Mouse (Mus musculus) thymus, adult 2 months (tissue): Measurements from ENCODE around the gene Vmn1r159. TPM values are rescaled to one million over a fixed set of nuclear protein-coding genes. Genes with fewer than 3 reads are reported as not detected.
"Not testable (repeated sequence)": the region's sequence is repeated elsewhere in the genome, so short reads cannot be mapped to it uniquely, and the experiment has no call there.

ENCODE experiments used
- DNase-seq: peaks from one replicate; pipeline ENCODE4 v3.0.0; 2021
- H3K27ac ChIP-seq: fragments of 200-500 bp; 2 replicates; pipeline ENCODE4 v1.5.1; 2012; ENCODE audit warnings: low read length, control low read depth; ENCODE audit not compliant: control insufficient read depth, insufficient read depth
- H3K27me3 ChIP-seq: fragments of 200-500 bp; 2 replicates; pipeline ENCODE4 v1.6.1; 2012; ENCODE audit warnings: mild to moderate bottlenecking, low read length, moderate library complexity, mixed read lengths; ENCODE audit not compliant: control insufficient read depth, insufficient read depth
- H3K36me3 ChIP-seq: fragments of 200-500 bp; 2 replicates; pipeline ENCODE4 v1.6.1; 2012; ENCODE audit warnings: mild to moderate bottlenecking, low read length, moderate library complexity; ENCODE audit not compliant: control insufficient read depth, insufficient read depth
- H3K4me1 ChIP-seq: fragments of 200-500 bp; replicated peaks from 2 replicates; pipeline ENCODE4 v1.6.1; 2012; ENCODE audit warnings: low read length; ENCODE audit not compliant: control insufficient read depth, insufficient read depth
- H3K4me3 ChIP-seq: fragments of 200-500 bp; 2 replicates; pipeline ENCODE4 v1.5.1; 2012; ENCODE audit warnings: mild to moderate bottlenecking, low read length, control low read depth, moderate library complexity; ENCODE audit not compliant: control insufficient read depth, insufficient read depth
- WGBS: fragments of 180-500 bp; shearing (Covaris S2); methylation state at CpG from one replicate; pipeline ENCODE4 v1.1.7; 2018; 5-methylcytosine and 5-hydroxymethylcytosine counted together
- polyA plus RNA-seq: library from polyadenylated mRNA; depleted of rRNA; stranded (reverse); fragments of >200 nt; gene quantifications from 2 replicates; pipeline ENCODE4 v1.2.3, GENCODE M21; 2012; rRNA removed

Gene Vmn1r159
- polyA plus RNA-seq, result not detected in 2 replicates

GRCm38 (mm10) chr7:22843505-22843904 lies at the start of gene Vmn1r159:
TSS of gene Vmn1r159 (minus strand) at chr7:22843605.
- 65% methylated on average over 3 of the region's 3 CpGs for WGBS

GRCm38 (mm10) chr7:22870924-22871323 lies 27.5 kb upstream of the Vmn1r159 start, which contains the start of gene Vmn1r160:
TSS of gene Vmn1r160 (plus strand) at chr7:22871224.
- 59% methylated on average over 1 of the region's 3 CpGs for WGBS
- H3K27ac ChIP-seq, H3K4me1 ChIP-seq, DNase-seq, H3K4me3 ChIP-seq, H3K27me3 ChIP-seq, H3K36me3 ChIP-seq: not testable (repeated sequence)

More at GRCm38 (mm10) chr7:22843505-22843904, at the start of gene Vmn1r159:
- H3K36me3 ChIP-seq, DNase-seq, H3K4me3 ChIP-seq, H3K27me3 ChIP-seq, H3K27ac ChIP-seq, H3K4me1 ChIP-seq: not testable (repeated sequence)

Other genes starting within 250 kb of the Vmn1r159 start
- gene Vmn1r155, start 185.6 kb downstream of the Vmn1r159 start, polyA plus RNA-seq, result not detected in 2 replicates
- not detected in 2 replicates for gene Gm8693, start 151.3 kb downstream of the Vmn1r159 start, polyA plus RNA-seq
- gene Gm4567, start 123.9 kb downstream of the Vmn1r159 start, polyA plus RNA-seq, result not detected in 2 replicates
- gene Vmn1r157, start 81.9 kb downstream of the Vmn1r159 start, polyA plus RNA-seq, result not detected in 2 replicates
- not detected in 2 replicates for gene Vmn1r158, start 52.8 kb downstream of the Vmn1r159 start, polyA plus RNA-seq
- not detected in 2 replicates for gene Vmn1r160, start 27.6 kb upstream of the Vmn1r159 start, polyA plus RNA-seq
- not detected in 2 replicates for gene Gm4214, start 141.1 kb upstream of the Vmn1r159 start, polyA plus RNA-seq
- not detected in 2 replicates for gene Gm4216, start 176.3 kb upstream of the Vmn1r159 start, polyA plus RNA-seq
- gene Vmn1r163, start 211.9 kb upstream of the Vmn1r159 start, polyA plus RNA-seq, result not detected in 2 replicates
- gene Gm8720, start 223.9 kb upstream of the Vmn1r159 start, polyA plus RNA-seq, result not detected in 2 replicates